Mouse (Mus musculus) heart, embryonic 11.5 days (tissue): ENCODE measurements around the gene Bcat2. TPM values are rescaled to one million over a fixed set of nuclear protein-coding genes. Genes with fewer than 3 reads are reported as not detected.

Experiments
- polyA plus RNA-seq: library from polyadenylated mRNA; unstranded; fragments of >200 nt; fragmentation: Nextera tagmentation; extraction: Ambion mirVana; gene quantifications from 2 replicates; pipeline ENCODE4 v1.2.1, GENCODE M21; 2014

Bcat2 gene
- polyA plus RNA-seq, 1 experiment from 2014 or later, result 69.1 TPM

Other genes starting within 250 kb of the Bcat2 start
- gene Trpm4, start 236.4 kb upstream of the Bcat2 start, polyA plus RNA-seq, result 7.0 and 9.8 TPM in 2 replicates
- gene Hrc, start 234.9 kb upstream of the Bcat2 start, polyA plus RNA-seq, result 24.3 and 30.1 TPM in 2 replicates
- 2.0 and 3.7 TPM in 2 replicates for gene Ppfia3, start 203.1 kb upstream of the Bcat2 start, polyA plus RNA-seq
- 1.6 and 1.7 TPM in 2 replicates for gene Lin7b, start 199.6 kb upstream of the Bcat2 start, polyA plus RNA-seq
- 51.6 and 72.0 TPM in 2 replicates for gene Snrnp70, start 174.4 kb upstream of the Bcat2 start, polyA plus RNA-seq
- gene Kcna7, start 164.5 kb upstream of the Bcat2 start, polyA plus RNA-seq, result 0.37 and 0.45 TPM in 2 replicates
- gene Ntf5, start 156.5 kb upstream of the Bcat2 start, polyA plus RNA-seq, result 3.2 TPM in 2 replicates
- gene Lhb, start 149.3 kb upstream of the Bcat2 start, polyA plus RNA-seq, result 0.33 and 0.46 TPM in 2 replicates
- 99.1 and 106 TPM in 2 replicates for gene Gys1, start 135.3 kb upstream of the Bcat2 start, polyA plus RNA-seq
- gene Ruvbl2, start 132.1 kb upstream of the Bcat2 start, polyA plus RNA-seq, result 98.2 and 104 TPM in 2 replicates
- 4,030 and 4,320 TPM in 2 replicates for gene Ftl1, start 110.3 kb upstream of the Bcat2 start, polyA plus RNA-seq
- gene Bax, start 103.3 kb upstream of the Bcat2 start, polyA plus RNA-seq, result 91.3 and 146 TPM in 2 replicates
- gene Tulp2, start 88.3 kb upstream of the Bcat2 start, polyA plus RNA-seq, result 1.5 and 2.2 TPM in 2 replicates
- gene Gm45808, start 83.3 kb upstream of the Bcat2 start, polyA plus RNA-seq, result not detected in 2 replicates
- 4.6 and 4.9 TPM in 2 replicates for gene Dhdh, start 81.3 kb upstream of the Bcat2 start, polyA plus RNA-seq
- gene Nucb1, start 59.7 kb upstream of the Bcat2 start, polyA plus RNA-seq, result 165 and 186 TPM in 2 replicates
- 28.5 and 28.8 TPM in 2 replicates for gene Ppp1r15a, start 43.9 kb upstream of the Bcat2 start, polyA plus RNA-seq
- 1.1 TPM in 2 replicates for gene Plekha4, start 43.8 kb upstream of the Bcat2 start, polyA plus RNA-seq
- 0.31 and 1.5 TPM in 2 replicates for gene Hsd17b14, start 15.3 kb upstream of the Bcat2 start, polyA plus RNA-seq
- not detected in 2 replicates for gene Fgf21, start 45.3 kb downstream of the Bcat2 start, polyA plus RNA-seq
- not detected in 2 replicates for gene Fut1, start 47.1 kb downstream of the Bcat2 start, polyA plus RNA-seq
- gene Izumo1, start 51.7 kb downstream of the Bcat2 start, polyA plus RNA-seq, result 0.34 and 0.35 TPM in 2 replicates
- 13.9 and 14.5 TPM in 2 replicates for gene Rasip1, start 57.3 kb downstream of the Bcat2 start, polyA plus RNA-seq
- gene Mamstr, start 69.8 kb downstream of the Bcat2 start, polyA plus RNA-seq, result 3.4 and 4.0 TPM in 2 replicates
- gene Fut2, start 96.2 kb downstream of the Bcat2 start, polyA plus RNA-seq, result 0.56 and 1.0 TPM in 2 replicates
- not detected in 2 replicates for gene Ntn5, start 113.9 kb downstream of the Bcat2 start, polyA plus RNA-seq
- 0.24 and 0.99 TPM in 2 replicates for gene Sec1, start 124.2 kb downstream of the Bcat2 start, polyA plus RNA-seq
- 3.3 and 5.5 TPM in 2 replicates for gene Car11, start 129.7 kb downstream of the Bcat2 start, polyA plus RNA-seq
- gene Dbp, start 134.9 kb downstream of the Bcat2 start, polyA plus RNA-seq, result 3.3 and 3.5 TPM in 2 replicates
- 764 and 836 TPM in 2 replicates for gene Rpl18, start 145.3 kb downstream of the Bcat2 start, polyA plus RNA-seq
- 13.2 and 17.3 TPM in 2 replicates for gene Sphk2, start 147.8 kb downstream of the Bcat2 start, polyA plus RNA-seq
- 0.58 and 0.67 TPM in 2 replicates for gene Fam83e, start 151.1 kb downstream of the Bcat2 start, polyA plus RNA-seq
- gene Spaca4, start 155.7 kb downstream of the Bcat2 start, polyA plus RNA-seq, result not detected in 2 replicates
- gene Lmtk3, start 213.6 kb downstream of the Bcat2 start, polyA plus RNA-seq, result 0.41 and 1.1 TPM in 2 replicates
- gene Sult2b1, start 214.5 kb downstream of the Bcat2 start, polyA plus RNA-seq, result 0.27 and 0.33 TPM in 2 replicates
- gene Cyth2, start 244.4 kb downstream of the Bcat2 start, polyA plus RNA-seq, result 89.7 and 104 TPM in 2 replicates